Mouse (Mus musculus) neural tube, embryonic 13.5 days (tissue): ENCODE measurements around the gene Timm22. TPM values are rescaled to one million over a fixed set of nuclear protein-coding genes. Genes with fewer than 3 reads are reported as not detected.

Experiments used
- polyA plus RNA-seq: library from polyadenylated mRNA; unstranded; fragments of >200 nt; fragmentation: Nextera tagmentation; extraction: Ambion mirVana; gene quantifications from 2 replicates; pipeline ENCODE4 v1.2.1, GENCODE M21; 2015

The Timm22 gene
- polyA plus RNA-seq, 1 experiment from 2014 or later: 124 TPM

Other genes starting within 250 kb of the Timm22 start
- gene Vps53, start 227.3 kb upstream of the Timm22 start, polyA plus RNA-seq: 68.7 and 69.3 TPM in 2 replicates
- gene Fam57a, start 227.3 kb upstream of the Timm22 start, polyA plus RNA-seq: 28.4 and 28.6 TPM in 2 replicates
- gene Dbil5, start 189.3 kb upstream of the Timm22 start, polyA plus RNA-seq: 0.73 and 0.76 TPM in 2 replicates
- 14.6 and 16.9 TPM in 2 replicates for gene Gemin4, start 189.3 kb upstream of the Timm22 start, polyA plus RNA-seq
- 19.7 and 20.8 TPM in 2 replicates for gene Mrm3, start 163.2 kb upstream of the Timm22 start, polyA plus RNA-seq
- gene Glod4, start 163.2 kb upstream of the Timm22 start, polyA plus RNA-seq: 108 and 112 TPM in 2 replicates
- 36.4 and 38.7 TPM in 2 replicates for gene Nxn, start 7.8 kb upstream of the Timm22 start, polyA plus RNA-seq
- gene Abr, start 215.4 kb downstream of the Timm22 start, polyA plus RNA-seq: 83.7 and 86.8 TPM in 2 replicates